Mouse (Mus musculus) small intestine, adult 2 months (tissue): ENCODE measurements at regions not wholly inside any gene's neighbourhood (a gene's known extent, or its start where the extent isn't known, plus 50 kb on each side); places are given as distances from the start of the nearest gene placed in this dataset.

Experiments
- H3K27ac ChIP-seq: fragments of 200-500 bp; 2 replicates; pipeline ENCODE4 v1.5.1; 2012; ENCODE audit warnings: low read depth, low read length, control low read depth, inconsistent platforms; ENCODE audit not compliant: insufficient read depth
- H3K27me3 ChIP-seq: fragments of 200-500 bp; 2 replicates; pipeline ENCODE4 v1.6.1; 2012; ENCODE audit warnings: mild to moderate bottlenecking, moderate library complexity, low read length, inconsistent platforms; ENCODE audit not compliant: control insufficient read depth, insufficient read depth
- H3K36me3 ChIP-seq: fragments of 200-500 bp; 2 replicates; pipeline ENCODE4 v1.6.1; 2012; ENCODE audit warnings: mild to moderate bottlenecking, low read length, control low read depth, inconsistent platforms; ENCODE audit not compliant: control insufficient read depth, insufficient read depth
- H3K4me1 ChIP-seq: fragments of 200-500 bp; 2 replicates; pipeline ENCODE4 v1.6.1; 2012; ENCODE audit warnings: low read length, inconsistent platforms, mixed read lengths; ENCODE audit not compliant: control insufficient read depth, insufficient read depth, insufficient read length
- H3K4me3 ChIP-seq: fragments of 200-500 bp; 2 replicates; pipeline ENCODE4 v1.5.1; 2012; ENCODE audit warnings: low read depth, mild to moderate bottlenecking, control low read depth, inconsistent platforms, low read length, moderate library complexity
- CTCF ChIP-seq: fragments of 200-500 bp; IDR thresholded peaks from 2 replicates; pipeline ENCODE4 v1.5.1; 2012; ENCODE audit warnings: low read depth, mild to moderate bottlenecking, control low read depth, inconsistent platforms, low read length, moderate library complexity, mixed read lengths; ENCODE audit not compliant: insufficient replicate concordance, insufficient read length; ENCODE audit errors: extremely low read depth
- POLR2A ChIP-seq: fragments of 200-500 bp; IDR thresholded peaks from 2 replicates; pipeline ENCODE4 v1.6.1; 2012; ENCODE audit warnings: low read depth, mild to moderate bottlenecking, control low read depth, inconsistent platforms, low read length, moderate library complexity
- WGBS: fragments of 180-500 bp; shearing (Covaris S2); methylation state at CpG from one replicate; pipeline ENCODE4 v1.1.7; 2018; 5-methylcytosine and 5-hydroxymethylcytosine counted together

GRCm38 (mm10) chr17:49219512-49220197 is 208.5 kb upstream of the Mocs1 start:
- H3K27ac ChIP-seq, result no peak overlapping the region
- no peak overlapping the region for H3K4me3 ChIP-seq
- H3K4me1 ChIP-seq, result no peaks in the 10 kb centered on the region
- no peaks in the 10 kb centered on the region for H3K36me3 ChIP-seq
- TF ChIP-seq CTCF, result no peak
- no peak for TF ChIP-seq POLR2A
- no peaks in the 10 kb centered on the region for H3K27me3 ChIP-seq
- 85% methylated on average over 4 of the region's 4 CpGs for WGBS

GRCm38 (mm10) chr17:49223212-49223611 is 204.9 kb upstream of the Mocs1 start:
- Histone ChIP-seq H3K27me3 (no peaks in the 10 kb centered on the region), H3K4me3 (no peak overlapping the region), H3K4me1 (no peaks in the 10 kb centered on the region), H3K36me3 (no peaks in the 10 kb centered on the region), H3K27ac (no peak overlapping the region)
- 83% methylated on average over 7 of the region's 7 CpGs for WGBS
- TF ChIP-seq CTCF, result no peak
- no peak for TF ChIP-seq POLR2A

GRCm38 (mm10) chr17:49223651-49224050 is 204.5 kb upstream of the Mocs1 start:
- Histone ChIP-seq H3K27ac (no peak overlapping the region), H3K27me3 (no peaks in the 10 kb centered on the region), H3K4me3 (no peak overlapping the region), H3K4me1 (no peaks in the 10 kb centered on the region), H3K36me3 (no peaks in the 10 kb centered on the region)
- TF ChIP-seq CTCF, result no peak
- no peak for TF ChIP-seq POLR2A
- 71% methylated on average over 2 of the region's 2 CpGs for WGBS

GRCm38 (mm10) chr17:49225255-49226015 is 202.7 kb upstream of the Mocs1 start:
- no peak for TF ChIP-seq CTCF
- no peak for TF ChIP-seq POLR2A
- 36% methylated on average over 9 of the region's 9 CpGs for WGBS
- Histone ChIP-seq H3K27me3 (no peaks in the 10 kb centered on the region), H3K27ac (no peak overlapping the region), H3K36me3 (no peaks in the 10 kb centered on the region), H3K4me1 (no peaks in the 10 kb centered on the region), H3K4me3 (no peak overlapping the region)

- no peaks in the 10 kb centered on the region for H3K27me3 ChIP-seq
- H3K27ac ChIP-seq, result no peak overlapping the region
- WGBS, result 63% methylated on average over 6 of the region's 6 CpGs
- H3K4me3 ChIP-seq, result no peak overlapping the region
- no peaks in the 10 kb centered on the region for H3K4me1 ChIP-seq
- TF ChIP-seq CTCF (no peak), POLR2A (no peak)
- no peaks in the 10 kb centered on the region for H3K36me3 ChIP-seq
Observed at GRCm38 (mm10) chr17:49226016-49226400, 202.2 kb upstream of the Mocs1 start.

- Histone ChIP-seq H3K27ac (no peak overlapping the region), H3K36me3 (no peaks in the 10 kb centered on the region), H3K27me3 (no peaks in the 10 kb centered on the region), H3K4me1 (no peaks in the 10 kb centered on the region), H3K4me3 (no peak overlapping the region)
- TF ChIP-seq POLR2A (no peak), CTCF (no peak)
- 38% methylated on average over 3 of the region's 3 CpGs for WGBS
Observed at GRCm38 (mm10) chr17:49231287-49231686, 196.9 kb upstream of the Mocs1 start.

GRCm38 (mm10) chr17:49240097-49240496 is 188.1 kb upstream of the Mocs1 start:
- no peak overlapping the region for H3K4me3 ChIP-seq
- H3K36me3 ChIP-seq, result no peaks in the 10 kb centered on the region
- no peak overlapping the region for H3K27ac ChIP-seq
- no peaks in the 10 kb centered on the region for H3K27me3 ChIP-seq
- no peaks in the 10 kb centered on the region for H3K4me1 ChIP-seq
- TF ChIP-seq POLR2A (no peak), CTCF (no peak)
